Mouse (Mus musculus) neural tube, embryonic 13.5 days (tissue): Measurements from ENCODE around the gene Trip11. TPM values are rescaled to one million over a fixed set of nuclear protein-coding genes. Genes with fewer than 3 reads are reported as not detected.
A peak's percentile ranks its signal among the peaks of the same experiment; 100 is the strongest.

Source experiments
- ATAC-seq: fragments of 200-750 bp; cut with Nextera tagmentation; 2 replicates; pipeline ENCODE4 v1.8.0; 2017; ENCODE audit warnings: low read depth, mild to moderate bottlenecking, moderate TSS enrichment, moderate library complexity
- H3K27ac ChIP-seq: fragments of 300-500 bp; sonication (generic); replicated peaks from 2 replicates; pipeline ENCODE4 v1.5.1; 2015; ENCODE audit warnings: moderate library complexity, mild to moderate bottlenecking, inconsistent platforms
- H3K27me3 ChIP-seq: fragments of 300-500 bp; sonication (generic); 2 replicates; pipeline ENCODE4 v1.6.1; 2015; ENCODE audit warnings: mild to moderate bottlenecking, inconsistent platforms
- H3K36me3 ChIP-seq: fragments of 300-500 bp; sonication (generic); 2 replicates; pipeline ENCODE4 v1.6.1; 2015; ENCODE audit warnings: mild to moderate bottlenecking, inconsistent platforms
- H3K4me1 ChIP-seq: fragments of 300-500 bp; sonication (generic); replicated peaks from 2 replicates; pipeline ENCODE4 v1.6.1; 2015; ENCODE audit warnings: inconsistent platforms
- H3K4me2 ChIP-seq: fragments of 300-500 bp; sonication (generic); 2 replicates; pipeline ENCODE4 v1.6.1; 2015; ENCODE audit warnings: inconsistent platforms, mild to moderate bottlenecking, moderate library complexity
- H3K4me3 ChIP-seq: fragments of 300-500 bp; sonication (generic); 2 replicates; pipeline ENCODE4 v1.5.1; 2015; ENCODE audit warnings: mild to moderate bottlenecking, inconsistent platforms
- H3K9ac ChIP-seq: fragments of 300-500 bp; sonication (generic); 2 replicates; pipeline ENCODE4 v1.6.1; 2015; ENCODE audit warnings: moderate library complexity, mild to moderate bottlenecking, inconsistent platforms
- H3K9me3 ChIP-seq: fragments of 300-500 bp; sonication (generic); 2 replicates; pipeline ENCODE4 v1.6.1; 2016; ENCODE audit warnings: inconsistent platforms
- WGBS: fragments of 180-500 bp; shearing (Covaris S2); methylation state at CpG from one replicate; pipeline ENCODE4 v1.1.7; 2015; 5-methylcytosine and 5-hydroxymethylcytosine counted together
- polyA plus RNA-seq: library from polyadenylated mRNA; unstranded; fragments of >200 nt; fragmentation: Nextera tagmentation; extraction: Ambion mirVana; gene quantifications from 2 replicates; pipeline ENCODE4 v1.2.1, GENCODE M21; 2015

Trip11 gene
- polyA plus RNA-seq, 1 experiment from 2014 or later, result 19.5 TPM

- H3K27me3 ChIP-seq, result no peaks in the 10 kb centered on the region
- H3K4me2 ChIP-seq, result no peak overlapping the region
- H3K9me3 ChIP-seq, result no peaks in the 10 kb centered on the region
- no peaks in the 10 kb centered on the region for H3K4me1 ChIP-seq
- H3K4me3 ChIP-seq, result no peak overlapping the region
- no peak overlapping the region for H3K9ac ChIP-seq
- H3K36me3 ChIP-seq, result peaks cover 66% of the 10 kb centered on the region
- WGBS, result 92% methylated on average over 6 of the region's 6 CpGs
- H3K27ac ChIP-seq, result no peak overlapping the region
- ATAC-seq, result no peak
Measured at GRCm38 (mm10) chr12:101922313-101922712, 9.2 kb upstream of the Trip11 start.

DNA sequence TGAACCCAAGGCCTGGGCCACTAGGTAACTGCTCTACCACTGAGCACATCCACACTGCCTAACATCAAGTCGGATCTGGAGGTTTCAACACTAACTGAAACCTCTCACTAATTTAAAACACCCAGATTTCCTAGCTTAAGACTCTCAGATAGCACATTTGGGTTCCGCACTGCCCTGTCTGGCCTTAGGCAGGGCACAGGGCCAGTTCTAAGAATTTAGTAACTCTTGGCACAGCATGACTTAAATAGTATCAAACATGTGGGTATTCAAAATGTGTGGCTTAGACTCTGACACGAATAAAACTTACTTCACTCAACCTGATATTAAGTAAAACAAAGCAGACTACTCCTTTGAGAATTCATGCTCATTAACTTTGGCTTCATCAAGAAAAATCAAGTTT, 6.8 kb upstream of the Trip11 start:
- Histone ChIP-seq H3K9ac (no peak overlapping the region), H3K9me3 (no peaks in the 10 kb centered on the region), H3K4me3 (no peak overlapping the region), H3K27ac (no peak overlapping the region), H3K4me2 (no peak overlapping the region), H3K27me3 (no peaks in the 10 kb centered on the region), H3K36me3 (peaks cover 43% of the 10 kb centered on the region), H3K4me1 (no peaks in the 10 kb centered on the region)
- 90% methylated on average over 3 of the region's 3 CpGs for WGBS
- no peak for ATAC-seq

DNA sequence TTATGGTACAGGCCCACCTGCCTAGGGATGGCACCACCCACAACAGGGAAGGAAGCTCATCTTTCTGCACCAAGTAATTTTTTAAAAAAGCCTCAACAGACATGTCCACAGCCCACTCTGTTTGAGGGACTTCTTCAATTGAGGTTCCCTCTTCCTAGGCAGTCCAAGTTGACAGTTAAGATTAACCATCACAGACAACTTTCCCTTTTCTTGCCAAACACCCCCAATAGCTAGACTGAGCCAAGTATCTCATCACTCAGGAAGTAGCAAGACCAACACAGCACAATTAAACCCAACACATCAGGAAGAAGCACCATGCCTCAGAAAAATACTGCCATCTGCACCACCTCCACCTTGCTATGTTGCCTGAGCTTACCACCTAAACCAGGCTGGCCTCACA, 4.1 kb upstream of the Trip11 start:
- H3K9me3 ChIP-seq, result no peaks in the 10 kb centered on the region
- no peak for ATAC-seq
- no peaks in the 10 kb centered on the region for H3K27me3 ChIP-seq
- H3K36me3 ChIP-seq, result peaks cover 17% of the 10 kb centered on the region
- H3K4me3 ChIP-seq, result no peak overlapping the region
- peaks cover 6% of the 10 kb centered on the region for H3K4me1 ChIP-seq
- no peak overlapping the region for H3K27ac ChIP-seq
- no peak overlapping the region for H3K4me2 ChIP-seq
- no peak overlapping the region for H3K9ac ChIP-seq

- Histone ChIP-seq H3K4me1 (peaks cover 24% of the 10 kb centered on the region), H3K4me3 (peak overlapping the region; percentile 83), H3K27me3 (no peaks in the 10 kb centered on the region), H3K27ac (no peak overlapping the region), H3K9me3 (no peaks in the 10 kb centered on the region), H3K4me2 (peak overlapping the region; percentile 63), H3K36me3 (peaks cover 14% of the 10 kb centered on the region), H3K9ac (0 out of 2 replicates have a peak overlapping the region, but pooled peaks have one; percentile 92)
- no peak for ATAC-seq
- 94% methylated on average over 3 of the region's 3 CpGs for WGBS
Measured at GRCm38 (mm10) chr12:101911346-101911745, 1.7 kb downstream of the Trip11 start.

GRCm38 (mm10) chr12:101910360-101910759, 2.7 kb downstream of the Trip11 start:
- Histone ChIP-seq H3K9me3 (no peaks in the 10 kb centered on the region), H3K36me3 (peaks cover 14% of the 10 kb centered on the region), H3K4me2 (no peak overlapping the region), H3K4me3 (no peak overlapping the region), H3K27me3 (no peaks in the 10 kb centered on the region), H3K27ac (no peak overlapping the region), H3K4me1 (peaks cover 24% of the 10 kb centered on the region), H3K9ac (no peak overlapping the region)
- no peak for ATAC-seq
- WGBS, result 92% methylated on average over 6 of the region's 6 CpGs

- Histone ChIP-seq H3K27me3 (no peaks in the 10 kb centered on the region), H3K27ac (no peak overlapping the region), H3K36me3 (peaks cover 19% of the 10 kb centered on the region), H3K9me3 (no peaks in the 10 kb centered on the region), H3K4me1 (peaks cover 6% of the 10 kb centered on the region; the same call in 1 of the 2 replicates), H3K4me2 (no peak overlapping the region), H3K9ac (no peak overlapping the region), H3K4me3 (no peak overlapping the region)
- ATAC-seq, result no peak
- 93% methylated on average over 12 of the region's 12 CpGs for WGBS
Measured at GRCm38 (mm10) chr12:101905817-101906216, 7.2 kb downstream of the Trip11 start.

- no peak overlapping the region for H3K4me2 ChIP-seq
- H3K9ac ChIP-seq, result no peak overlapping the region
- no peak for ATAC-seq
- peaks cover 19% of the 10 kb centered on the region for H3K36me3 ChIP-seq
- H3K4me1 ChIP-seq, result no peaks in the 10 kb centered on the region
- 88% methylated on average over 4 of the region's 4 CpGs for WGBS
- H3K9me3 ChIP-seq, result no peaks in the 10 kb centered on the region
- H3K4me3 ChIP-seq, result no peak overlapping the region
- no peaks in the 10 kb centered on the region for H3K27me3 ChIP-seq
- no peak overlapping the region for H3K27ac ChIP-seq
Measured at GRCm38 (mm10) chr12:101904906-101905305, 8.2 kb downstream of the Trip11 start.

DNA sequence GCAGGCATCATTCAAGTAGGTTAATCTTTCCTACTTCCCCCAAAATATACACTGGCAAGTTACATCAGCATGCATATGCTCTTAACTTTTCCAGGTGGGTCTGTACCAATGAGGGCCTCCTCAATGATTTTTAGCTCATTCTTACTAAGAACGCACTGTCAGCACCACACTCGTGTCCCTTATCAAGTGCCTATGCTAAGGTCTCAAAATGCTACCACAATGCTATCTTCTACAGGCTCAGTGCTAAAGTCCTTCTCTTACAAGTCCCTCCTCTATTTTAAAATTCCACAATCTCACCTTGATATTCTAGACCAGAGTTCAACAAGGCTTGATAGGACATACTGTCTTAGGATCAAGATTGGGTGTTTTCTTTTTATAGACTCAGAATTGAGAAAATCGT, 8.9 kb downstream of the Trip11 start:
- no peaks in the 10 kb centered on the region for H3K27me3 ChIP-seq
- 97% methylated on average over 3 of the region's 3 CpGs for WGBS

GRCm38 (mm10) chr12:101899671-101900245, 13.3 kb downstream of the Trip11 start:
- Histone ChIP-seq H3K4me3 (no peak overlapping the region), H3K4me2 (no peak overlapping the region), H3K9me3 (no peaks in the 10 kb centered on the region), H3K27ac (no peak overlapping the region), H3K9ac (no peak overlapping the region), H3K36me3 (peaks cover 6% of the 10 kb centered on the region; the same call in 1 of the 2 replicates), H3K4me1 (no peaks in the 10 kb centered on the region), H3K27me3 (no peaks in the 10 kb centered on the region)
- no peak for ATAC-seq
- 92% methylated on average over 2 of the region's 2 CpGs for WGBS

More for the DNA sequence above, 8.9 kb downstream of the Trip11 start:
- Histone ChIP-seq H3K9me3 (no peaks in the 10 kb centered on the region), H3K36me3 (peaks cover 17% of the 10 kb centered on the region), H3K4me1 (no peaks in the 10 kb centered on the region), H3K4me3 (no peak overlapping the region), H3K9ac (no peak overlapping the region), H3K27ac (no peak overlapping the region), H3K4me2 (no peak overlapping the region)
- no peak for ATAC-seq

- H3K4me2 ChIP-seq, result no peak overlapping the region
- no peaks in the 10 kb centered on the region for H3K27me3 ChIP-seq
- no peak for ATAC-seq
- no peak overlapping the region for H3K4me3 ChIP-seq
- H3K4me1 ChIP-seq, result no peaks in the 10 kb centered on the region
- peaks cover 14% of the 10 kb centered on the region; the same call in 1 of the 2 replicates for H3K36me3 ChIP-seq
- no peak overlapping the region for H3K9ac ChIP-seq
- no peaks in the 10 kb centered on the region for H3K9me3 ChIP-seq
- no peak overlapping the region for H3K27ac ChIP-seq
- over 99% methylated on average over 8 of the region's 8 CpGs for WGBS
Measured at GRCm38 (mm10) chr12:101898966-101899365, 14.1 kb downstream of the Trip11 start.

GRCm38 (mm10) chr12:101897113-101897512, 16.0 kb downstream of the Trip11 start:
- no peak overlapping the region for H3K4me3 ChIP-seq
- H3K27me3 ChIP-seq, result no peaks in the 10 kb centered on the region
- H3K4me2 ChIP-seq, result no peak overlapping the region
- 80% methylated on average over 7 of the region's 7 CpGs for WGBS
- no peaks in the 10 kb centered on the region for H3K4me1 ChIP-seq
- ATAC-seq, result no peak
- H3K9ac ChIP-seq, result no peak overlapping the region
- H3K27ac ChIP-seq, result no peak overlapping the region
- H3K36me3 ChIP-seq, result peaks cover 30% of the 10 kb centered on the region
- H3K9me3 ChIP-seq, result no peaks in the 10 kb centered on the region

GRCm38 (mm10) chr12:101893296-101893695, 19.8 kb downstream of the Trip11 start:
- WGBS, result 87% methylated on average over 8 of the region's 8 CpGs
- no peaks in the 10 kb centered on the region for H3K9me3 ChIP-seq
- H3K27ac ChIP-seq, result no peak overlapping the region
- H3K27me3 ChIP-seq, result no peaks in the 10 kb centered on the region
- no peak overlapping the region for H3K4me3 ChIP-seq
- no peak for ATAC-seq
- no peak overlapping the region for H3K9ac ChIP-seq
- no peaks in the 10 kb centered on the region for H3K4me1 ChIP-seq
- H3K36me3 ChIP-seq, result peaks cover 54% of the 10 kb centered on the region
- no peak overlapping the region for H3K4me2 ChIP-seq

DNA sequence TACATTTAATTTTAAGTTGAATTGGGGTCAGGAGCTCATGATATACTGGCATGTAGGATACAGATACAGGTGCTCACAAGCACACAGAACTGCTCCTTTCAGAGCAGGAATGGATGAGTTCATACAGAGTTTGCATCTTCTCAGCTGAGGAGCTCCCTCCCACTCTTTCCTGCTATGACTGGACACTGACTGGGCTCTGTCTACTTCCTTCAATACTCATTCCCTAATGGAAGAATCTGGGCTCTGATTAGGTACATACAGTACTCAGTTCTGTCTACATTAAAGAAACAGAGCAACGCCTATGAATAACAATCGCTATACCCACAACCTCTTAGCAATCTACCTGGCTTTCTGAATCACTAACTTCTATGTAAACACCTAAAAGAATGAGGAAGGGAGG, 20.2 kb downstream of the Trip11 start:
- ATAC-seq, result no peak
- Histone ChIP-seq H3K27me3 (no peaks in the 10 kb centered on the region), H3K27ac (no peak overlapping the region), H3K9me3 (no peaks in the 10 kb centered on the region), H3K4me2 (no peak overlapping the region), H3K4me1 (no peaks in the 10 kb centered on the region), H3K4me3 (no peak overlapping the region), H3K36me3 (peaks cover 55% of the 10 kb centered on the region), H3K9ac (no peak overlapping the region)
- WGBS, result 98% methylated on average over 2 of the region's 2 CpGs
